Mouse (Mus musculus) spleen, adult 2 months (tissue): Measurements from ENCODE around the gene Stx6.
A peak's percentile ranks its signal among the peaks of the same experiment; 100 is the strongest.

ENCODE experiments used
- CTCF ChIP-seq: fragments of 200-500 bp; IDR thresholded peaks from 2 replicates; pipeline ENCODE4 v1.5.1; 2011; ENCODE audit warnings: mild to moderate bottlenecking, inconsistent platforms; ENCODE audit not compliant: insufficient read depth, insufficient read length, insufficient replicate concordance; ENCODE audit errors: extremely low read depth
- POLR2A ChIP-seq: fragments of 200-500 bp; IDR thresholded peaks from 2 replicates; pipeline ENCODE4 v1.6.1; 2011; ENCODE audit warnings: low read depth, low read length, inconsistent platforms

GRCm38 (mm10) chr1:155217865-155218541, 59.5 kb downstream of the Stx6 start:
- TF ChIP-seq CTCF (peak; percentile 85; the same call in 1 of the 2 replicates), POLR2A (no peak)
